Mouse (Mus musculus): ENCODE measurements around the gene A630076J17Rik. TPM values are rescaled to one million over a fixed set of nuclear protein-coding genes. Genes with fewer than 3 reads are reported as not detected.

The A630076J17Rik gene
- total RNA-seq, 2 experiments from 2014 or later: not detected

- H3K27ac ChIP-seq: peak overlapping the region; percentile 63
- TF ChIP-seq CTCF (IDR thresholded peaks at IDR 0.05): no peak
Measured at GRCm38 (mm10) chr3:107261851-107262165, 31.4 kb downstream of the A630076J17Rik start.

GRCm38 (mm10) chr3:107266814-107267345 is 36.5 kb downstream of the A630076J17Rik start:
- TF ChIP-seq CTCF (IDR thresholded peaks at IDR 0.05): no peak
- Histone ChIP-seq H3K4me3 (no peak overlapping the region), H3K27ac (no peak overlapping the region)
- intact Hi-C loops (cut with DNase I): no loop called here
- DNase-seq: no peak

More at GRCm38 (mm10) chr3:107261851-107262165, 31.4 kb downstream of the A630076J17Rik start:
- intact Hi-C loops (cut with DNase I): no loop called here
- peak; percentile 46 for DNase-seq
- no peak overlapping the region for H3K4me3 ChIP-seq

GRCm38 (mm10) chr3:107272433-107272832 is 42.0 kb downstream of the A630076J17Rik start:
- H3K4me3 ChIP-seq: no peak overlapping the region
- no peak for DNase-seq
- intact Hi-C loops (cut with DNase I): no loop called here
- no peak for TF ChIP-seq CTCF (IDR thresholded peaks at IDR 0.05)
- no peak overlapping the region for H3K27ac ChIP-seq

GRCm38 (mm10) chr3:107273820-107274219 is 43.4 kb downstream of the A630076J17Rik start:
- intact Hi-C loops (cut with DNase I): loop anchor here (1.0 to 2.0 kb wide), 3 partner anchors 41 to 193 kb away; no protein-coding TSS in a partner anchor
- no peak overlapping the region for H3K27ac ChIP-seq
- no peak overlapping the region for H3K4me3 ChIP-seq
- TF ChIP-seq CTCF (IDR thresholded peaks at IDR 0.05): peak; percentile 97; the same call in 1 of the 2 replicates
- DNase-seq: peak; percentile 68

- DNase-seq: no peak
- Histone ChIP-seq H3K27ac (no peak overlapping the region), H3K4me3 (no peak overlapping the region)
- no peak for TF ChIP-seq CTCF (IDR thresholded peaks at IDR 0.05)
- intact Hi-C loops (cut with DNase I): loop anchor here (2.0 to 5.0 kb wide), 3 partner anchors 57 to 191 kb away; partner anchors contain the start of gene Rbm15
Measured at GRCm38 (mm10) chr3:107275351-107275750, 44.9 kb downstream of the A630076J17Rik start.

GRCm38 (mm10) chr3:107275996-107276395 is 45.6 kb downstream of the A630076J17Rik start:
- H3K27ac ChIP-seq: no peak overlapping the region
- TF ChIP-seq CTCF (IDR thresholded peaks at IDR 0.05): peak; percentile 9; the same call in 1 of the 2 replicates
- intact Hi-C loops (cut with DNase I): loop anchor here (2.0 to 5.0 kb wide), 3 partner anchors 56 to 191 kb away; partner anchors contain the start of gene Rbm15
- H3K4me3 ChIP-seq: no peak overlapping the region
- DNase-seq: no peak

GRCm38 (mm10) chr3:107276626-107277025 is 46.2 kb downstream of the A630076J17Rik start:
- Histone ChIP-seq H3K27ac (no peak overlapping the region), H3K4me3 (no peak overlapping the region)
- TF ChIP-seq CTCF (IDR thresholded peaks at IDR 0.05): no peak
- DNase-seq: no peak
- intact Hi-C loops (cut with DNase I): loop anchor here (5.0 kb wide), 1 partner anchor 56 kb away; the partner anchor contains the start of gene Rbm15

GRCm38 (mm10) chr3:107278479-107279269 is 48.3 kb downstream of the A630076J17Rik start, which contains the start of gene Lamtor5:
Gene Lamtor5, plus strand, starts transcription at chr3:107278858.
- intact Hi-C loops (cut with DNase I): loop anchor here (5.0 kb wide), 1 partner anchor 54 kb away; the partner anchor contains the start of gene Rbm15
- peak; percentile 93 for DNase-seq
- no peak for TF ChIP-seq CTCF (IDR thresholded peaks at IDR 0.05)
- H3K27ac ChIP-seq: peak within 1 kb of the TSS; percentile 89
- peak within 1 kb of the TSS; percentile 84 for H3K4me3 ChIP-seq

Other genes starting within 250 kb of the A630076J17Rik start
- gene Kcna3, start 194.4 kb upstream of the A630076J17Rik start, total RNA-seq (2021): not detected
- 1 to 10 TPM in 1 of 2 experiments, under 1 TPM in 1; 0.73 to 1.2 TPM for gene Kcna2, start 129.5 kb upstream of the A630076J17Rik start, total RNA-seq (2021)
- under 1 TPM in 1 of 2 experiments, not detected in 1; 0.11 TPM for gene Kcna10, start 47.6 kb upstream of the A630076J17Rik start, total RNA-seq (2021)
- not detected for gene Cym, start 8.9 kb upstream of the A630076J17Rik start, total RNA-seq (2021)
- not detected for gene Prok1, start 9.1 kb downstream of the A630076J17Rik start, total RNA-seq (2021)
- gene Lamtor5, start 48.2 kb downstream of the A630076J17Rik start, total RNA-seq (2021): 10 to 100 TPM; 57.8 to 64.8 TPM
- under 1 TPM in 1 of 2 experiments, not detected in 1; 0.17 TPM for gene Slc16a4, start 60.6 kb downstream of the A630076J17Rik start, total RNA-seq (2021)
- gene Rbm15, start 103.1 kb downstream of the A630076J17Rik start, total RNA-seq (2021): 10 to 100 TPM; 22.3 TPM
- gene Kcnc4, start 228.9 kb downstream of the A630076J17Rik start, total RNA-seq (2021): 10 to 100 TPM; 51.9 to 72.3 TPM